Mouse (Mus musculus): ENCODE data around the gene Enpep. TPM values are rescaled to one million over a fixed set of nuclear protein-coding genes. Genes with fewer than 3 reads are reported as not detected.

The Enpep gene
- polyA plus RNA-seq, 1 experiment, result 0.10 TPM

DNA sequence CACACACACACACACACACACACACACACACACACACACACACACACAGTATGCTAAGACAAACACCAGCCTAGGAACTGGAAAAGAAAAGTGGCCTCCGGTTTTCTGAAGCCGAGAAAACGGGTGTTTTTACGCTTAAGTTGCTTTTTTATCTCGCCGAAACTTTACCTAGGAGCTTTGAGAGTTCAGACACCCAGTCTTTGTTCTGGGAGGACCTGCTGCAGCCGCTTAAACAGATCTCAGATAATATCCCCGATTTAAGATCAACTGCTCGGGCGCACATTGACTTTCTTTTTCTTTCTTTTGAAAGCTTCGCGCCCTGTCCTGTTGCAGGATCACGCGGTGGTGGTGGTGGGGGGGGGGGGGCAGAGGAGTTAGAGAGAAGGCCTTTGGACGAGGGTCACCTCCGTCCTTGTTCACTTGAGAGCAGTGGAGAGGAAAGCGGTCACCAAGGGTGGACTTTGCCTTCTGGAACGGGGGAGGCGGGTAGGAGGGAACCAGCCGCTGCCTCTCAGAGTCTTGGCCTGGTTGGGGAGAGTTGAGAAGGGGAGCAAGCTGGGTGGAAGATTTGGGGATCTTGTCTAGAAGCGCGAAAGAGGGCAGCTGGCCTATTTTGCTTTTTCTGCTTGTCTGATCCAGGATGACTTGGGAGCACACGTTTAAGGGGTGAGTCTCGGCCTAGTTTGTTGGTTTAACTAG lies 111.7 kb downstream of the Enpep start:
- no peaks in the 10 kb centered on the region for H3K27me3 ChIP-seq (ENCODE audit: control insufficient read depth, insufficient read depth, insufficient read length)
- H3K4me2 ChIP-seq (ENCODE audit: low read depth), result peak overlapping the region; percentile 27
- H3K36me3 ChIP-seq (ENCODE audit: control insufficient read depth, insufficient read depth), result no peaks in the 10 kb centered on the region
- TF ChIP-seq MYOG (IDR thresholded peaks at IDR 0.05; ENCODE audit: control insufficient read depth in 1 of 3, insufficient read depth in 1 of 3, insufficient read length in 2 of 3, low read depth in 2 of 3) (no peak), MAX (IDR thresholded peaks at IDR 0.05; ENCODE audit: low read depth) (no peak), SRF (IDR thresholded peaks at IDR 0.05; ENCODE audit: control insufficient read depth, insufficient read length, low read depth) (no peak), TCF12 (IDR thresholded peaks at IDR 0.05; ENCODE audit: insufficient read depth, poor library complexity, severe bottlenecking) (no peak), CEBPB (IDR thresholded peaks at IDR 0.05; ENCODE audit: insufficient read depth, poor library complexity, severe bottlenecking) (no peak), POLR2AphosphoS2 (IDR thresholded peaks at IDR 0.05; ENCODE audit: insufficient read length, low read depth) (peak; percentile 59)
- no peak overlapping the region for H3K4me3 ChIP-seq
- H3ac ChIP-seq (ENCODE audit: control insufficient read depth, insufficient read length), result no peak overlapping the region
- peaks cover 23% of the 10 kb centered on the region for H3K79me2 ChIP-seq (ENCODE audit: control insufficient read depth, insufficient read depth)

DNA sequence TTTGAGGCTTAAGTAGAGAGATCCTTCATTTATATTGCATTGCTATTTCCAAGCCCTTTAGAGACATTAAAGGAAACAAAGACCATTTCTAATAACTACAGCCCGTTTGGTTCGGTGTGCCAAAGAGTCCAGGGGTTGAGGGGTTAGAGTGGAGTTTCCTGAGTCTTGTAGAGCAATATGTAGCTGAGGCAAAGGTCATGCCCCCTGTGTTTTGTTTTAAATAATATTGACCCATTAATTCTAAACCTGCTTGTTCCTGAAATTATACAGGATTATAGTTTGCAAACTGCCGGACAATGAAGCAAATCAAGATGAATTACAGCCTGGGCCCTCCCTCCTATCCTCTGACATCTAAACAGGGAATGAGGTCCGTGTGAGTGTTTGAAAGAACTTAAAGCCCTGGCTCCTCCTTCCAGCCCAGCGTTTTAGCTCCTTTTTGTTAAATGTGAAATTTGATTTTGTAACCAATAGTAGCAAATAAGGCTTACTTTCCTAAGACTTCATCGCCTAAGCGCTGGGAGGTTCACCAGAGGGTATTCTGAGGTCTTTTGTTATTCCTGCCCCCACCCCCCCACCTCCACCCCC lies 112.3 kb downstream of the Enpep start:
- H3K4me2 ChIP-seq (ENCODE audit: low read depth), result peak overlapping the region; percentile 42
- no peak overlapping the region for H3ac ChIP-seq (ENCODE audit: control insufficient read depth, insufficient read length)
- peaks cover 23% of the 10 kb centered on the region for H3K79me2 ChIP-seq (ENCODE audit: control insufficient read depth, insufficient read depth)
- TF ChIP-seq TCF12 (IDR thresholded peaks at IDR 0.05; ENCODE audit: insufficient read depth, poor library complexity, severe bottlenecking) (no peak), REST (IDR thresholded peaks at IDR 0.05; ENCODE audit: insufficient read depth, insufficient read length) (no peak), MAX (IDR thresholded peaks at IDR 0.05; ENCODE audit: low read depth) (no peak), MYOD1 (IDR thresholded peaks at IDR 0.05; ENCODE audit: control insufficient read depth in 1 of 3, insufficient read length in 2 of 3, low read depth in 2 of 3) (no peak), POLR2AphosphoS2 (IDR thresholded peaks at IDR 0.05; ENCODE audit: insufficient read length, low read depth) (no peak), USF1 (IDR thresholded peaks at IDR 0.05; ENCODE audit: low read depth) (no peak), MYOG (IDR thresholded peaks at IDR 0.05; ENCODE audit: control insufficient read depth in 1 of 3, insufficient read depth in 1 of 3, insufficient read length in 2 of 3, low read depth in 2 of 3) (no peak), SRF (IDR thresholded peaks at IDR 0.05; ENCODE audit: control insufficient read depth, insufficient read length, low read depth) (no peak), TCF3 (IDR thresholded peaks at IDR 0.05; ENCODE audit: insufficient read length, low read depth) (no peak), POLR2A (IDR thresholded peaks at IDR 0.05; ENCODE audit: insufficient read length, low read depth) (no peak), E2F4 (IDR thresholded peaks at IDR 0.05; ENCODE audit: insufficient read depth) (no peak), CEBPB (IDR thresholded peaks at IDR 0.05; ENCODE audit: insufficient read depth, poor library complexity, severe bottlenecking) (no peak)
- H3K36me3 ChIP-seq (ENCODE audit: control insufficient read depth, insufficient read depth), result no peaks in the 10 kb centered on the region
- no peaks in the 10 kb centered on the region for H3K27me3 ChIP-seq (ENCODE audit: control insufficient read depth, insufficient read depth, insufficient read length)
- no peak overlapping the region for H3K4me3 ChIP-seq

Other genes starting within 250 kb of the Enpep start
- gene Pitx2, start 132.8 kb downstream of the Enpep start, polyA plus RNA-seq (2012; fragmentation: generic; extraction: Trizol), result 35.6 TPM
- gene Elovl6, start 199.6 kb upstream of the Enpep start, polyA plus RNA-seq (2012; fragmentation: generic; extraction: Trizol), result 6.8 TPM

Data from myocyte (in vitro differentiated cells).